Mouse (Mus musculus) small intestine, adult 2 months (tissue): ENCODE data around the gene Tpbgl. TPM values are rescaled to one million over a fixed set of nuclear protein-coding genes. Genes with fewer than 3 reads are reported as not detected.

ENCODE experiments used
- H3K27ac ChIP-seq: fragments of 200-500 bp; 2 replicates; pipeline ENCODE4 v1.5.1; 2012; ENCODE audit warnings: low read depth, low read length, control low read depth, inconsistent platforms; ENCODE audit not compliant: insufficient read depth
- H3K27me3 ChIP-seq: fragments of 200-500 bp; 2 replicates; pipeline ENCODE4 v1.6.1; 2012; ENCODE audit warnings: mild to moderate bottlenecking, moderate library complexity, low read length, inconsistent platforms; ENCODE audit not compliant: control insufficient read depth, insufficient read depth
- H3K36me3 ChIP-seq: fragments of 200-500 bp; 2 replicates; pipeline ENCODE4 v1.6.1; 2012; ENCODE audit warnings: mild to moderate bottlenecking, low read length, control low read depth, inconsistent platforms; ENCODE audit not compliant: control insufficient read depth, insufficient read depth
- H3K4me1 ChIP-seq: fragments of 200-500 bp; 2 replicates; pipeline ENCODE4 v1.6.1; 2012; ENCODE audit warnings: low read length, inconsistent platforms, mixed read lengths; ENCODE audit not compliant: control insufficient read depth, insufficient read depth, insufficient read length
- H3K4me3 ChIP-seq: fragments of 200-500 bp; 2 replicates; pipeline ENCODE4 v1.5.1; 2012; ENCODE audit warnings: low read depth, mild to moderate bottlenecking, control low read depth, inconsistent platforms, low read length, moderate library complexity
- CTCF ChIP-seq: fragments of 200-500 bp; IDR thresholded peaks from 2 replicates; pipeline ENCODE4 v1.5.1; 2012; ENCODE audit warnings: low read depth, mild to moderate bottlenecking, control low read depth, inconsistent platforms, low read length, moderate library complexity, mixed read lengths; ENCODE audit not compliant: insufficient replicate concordance, insufficient read length; ENCODE audit errors: extremely low read depth
- POLR2A ChIP-seq: fragments of 200-500 bp; IDR thresholded peaks from 2 replicates; pipeline ENCODE4 v1.6.1; 2012; ENCODE audit warnings: low read depth, mild to moderate bottlenecking, control low read depth, inconsistent platforms, low read length, moderate library complexity
- WGBS: fragments of 180-500 bp; shearing (Covaris S2); methylation state at CpG from one replicate; pipeline ENCODE4 v1.1.7; 2018; 5-methylcytosine and 5-hydroxymethylcytosine counted together
- polyA plus RNA-seq: library from polyadenylated mRNA; depleted of rRNA; stranded (reverse); fragments of >200 nt; gene quantifications from 2 replicates; pipeline ENCODE4 v1.2.3, GENCODE M21; 2012

The Tpbgl gene
- polyA plus RNA-seq, 1 experiment, result 2.7 TPM

GRCm38 (mm10) chr7:99661071-99661470 is 34.2 kb upstream of the Tpbgl start:
- peaks cover 10% of the 10 kb centered on the region for H3K36me3 ChIP-seq
- WGBS, result 95% methylated on average over 9 of the region's 9 CpGs

GRCm38 (mm10) chr7:99659379-99660029 is 32.6 kb upstream of the Tpbgl start:
- no peaks in the 10 kb centered on the region for H3K27me3 ChIP-seq
- H3K36me3 ChIP-seq, result peaks cover 10% of the 10 kb centered on the region
- WGBS, result 45% methylated on average over 12 of the region's 12 CpGs

More at GRCm38 (mm10) chr7:99661071-99661470, 34.2 kb upstream of the Tpbgl start:
- H3K27ac ChIP-seq, result no peak overlapping the region
- H3K27me3 ChIP-seq, result no peaks in the 10 kb centered on the region
- H3K4me1 ChIP-seq, result peaks cover 10% of the 10 kb centered on the region
- TF ChIP-seq CTCF (no peak), POLR2A (no peak)
- no peak overlapping the region for H3K4me3 ChIP-seq

GRCm38 (mm10) chr7:99654244-99654643 is 27.3 kb upstream of the Tpbgl start:
- Histone ChIP-seq H3K4me3 (no peak overlapping the region), H3K4me1 (no peaks in the 10 kb centered on the region), H3K27me3 (no peaks in the 10 kb centered on the region; the same call in 1 of the 2 replicates), H3K36me3 (no peaks in the 10 kb centered on the region), H3K27ac (no peak overlapping the region)
- WGBS, result 65% methylated on average over 11 of the region's 11 CpGs
- TF ChIP-seq CTCF (no peak), POLR2A (no peak)

More at GRCm38 (mm10) chr7:99659379-99660029, 32.6 kb upstream of the Tpbgl start:
- Histone ChIP-seq H3K4me3 (no peak overlapping the region), H3K27ac (no peak overlapping the region), H3K4me1 (peaks cover 3% of the 10 kb centered on the region)
- TF ChIP-seq CTCF (peak; percentile 75; the same call in 1 of the 2 replicates), POLR2A (no peak)

GRCm38 (mm10) chr7:99649585-99649984 is 22.7 kb upstream of the Tpbgl start:
- WGBS, result 60% methylated on average over 4 of the region's 4 CpGs
- Histone ChIP-seq H3K36me3 (no peaks in the 10 kb centered on the region), H3K4me3 (no peak overlapping the region), H3K4me1 (no peaks in the 10 kb centered on the region), H3K27me3 (no peaks in the 10 kb centered on the region; the same call in 1 of the 2 replicates), H3K27ac (no peak overlapping the region)
- TF ChIP-seq POLR2A, result no peak
- TF ChIP-seq CTCF, result no peak

GRCm38 (mm10) chr7:99648623-99649022 is 21.7 kb upstream of the Tpbgl start:
- TF ChIP-seq POLR2A (no peak), CTCF (no peak)
- Histone ChIP-seq H3K36me3 (no peaks in the 10 kb centered on the region), H3K4me1 (no peaks in the 10 kb centered on the region), H3K4me3 (no peak overlapping the region), H3K27ac (no peak overlapping the region), H3K27me3 (no peaks in the 10 kb centered on the region; the same call in 1 of the 2 replicates)
- 4% methylated on average over 6 of the region's 6 CpGs for WGBS

DNA sequence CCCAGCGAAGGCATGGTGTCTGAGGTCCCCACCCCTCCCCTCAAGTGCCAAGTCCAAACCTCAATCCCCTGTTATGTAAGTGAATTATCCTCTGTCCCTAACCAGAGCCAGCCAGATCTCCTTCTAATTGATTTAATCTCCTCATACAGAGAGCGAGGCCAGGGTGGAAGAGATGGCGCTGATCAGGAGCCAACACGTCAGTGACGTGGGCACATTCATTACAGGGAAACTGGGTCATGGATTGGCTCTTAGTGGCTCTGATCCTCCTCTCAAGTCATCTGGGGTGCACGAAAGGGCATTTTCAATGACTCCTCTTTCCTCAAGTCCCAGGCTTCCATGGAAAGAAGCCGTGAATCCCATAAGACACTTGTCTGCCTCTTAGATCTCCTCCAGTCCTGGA is 17.8 kb upstream of the Tpbgl start:
- no peak overlapping the region for H3K4me3 ChIP-seq
- TF ChIP-seq CTCF (no peak), POLR2A (no peak)
- 78% methylated on average over 7 of the region's 7 CpGs for WGBS

DNA sequence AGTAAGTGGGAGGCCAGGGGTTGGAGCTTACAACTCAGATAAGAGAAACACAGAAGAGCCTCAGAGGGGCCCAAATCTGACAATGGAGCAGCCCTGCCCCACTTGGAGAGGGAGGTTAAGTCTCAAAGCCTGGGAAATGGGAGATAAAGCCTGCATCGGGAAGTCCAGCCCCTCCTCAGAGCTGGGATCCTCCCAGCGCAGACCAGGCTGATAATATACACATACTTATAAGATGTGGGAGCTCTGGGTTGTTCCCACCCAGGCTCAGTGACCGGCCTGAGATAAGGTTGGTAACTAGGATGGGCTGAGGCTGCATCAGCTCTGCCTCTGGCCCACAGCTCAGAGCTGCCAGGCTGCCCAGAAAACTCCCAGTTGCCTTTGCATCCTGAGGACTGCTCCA is 15.2 kb upstream of the Tpbgl start:
- 21% methylated on average over 3 of the region's 3 CpGs for WGBS
- no peaks in the 10 kb centered on the region for H3K4me1 ChIP-seq
- TF ChIP-seq CTCF, result no peak
- no peak for TF ChIP-seq POLR2A
- H3K36me3 ChIP-seq, result no peaks in the 10 kb centered on the region
- no peak overlapping the region for H3K27ac ChIP-seq
- H3K27me3 ChIP-seq, result peaks cover 19% of the 10 kb centered on the region
- H3K4me3 ChIP-seq, result no peak overlapping the region

More for the DNA sequence above, 17.8 kb upstream of the Tpbgl start:
- H3K36me3 ChIP-seq, result no peaks in the 10 kb centered on the region
- no peaks in the 10 kb centered on the region for H3K4me1 ChIP-seq
- no peak overlapping the region for H3K27ac ChIP-seq
- H3K27me3 ChIP-seq, result peaks cover 19% of the 10 kb centered on the region
